Mouse (Mus musculus) yolk sac, embryonic 10.5 days (tissue): ENCODE measurements around the gene Klf15.
A peak's percentile ranks its signal among the peaks of the same experiment; 100 is the strongest.

ENCODE experiments used
- DNase-seq: peaks from one replicate; pipeline ENCODE4 v3.0.0-alpha.2; 2017; ENCODE audit warnings: low spot score

The Klf15 gene

GRCm38 (mm10) chr6:90462181-90462706 lies at the start of gene Klf15:
Gene Klf15, plus strand, starts transcription at chr6:90462576.
- peak; percentile 73 for DNase-seq

- peak; percentile 67 for DNase-seq
These were observed 39.8 kb upstream of the Klf15 start for GRCm38 (mm10) chr6:90422565-90422964.

GRCm38 (mm10) chr6:90425361-90425760 lies 37.0 kb upstream of the Klf15 start:
- DNase-seq: no peak

GRCm38 (mm10) chr6:90426003-90426402 lies 36.4 kb upstream of the Klf15 start:
- no peak for DNase-seq

- DNase-seq: peak; percentile 55
These were observed 33.9 kb upstream of the Klf15 start, which contains the start of gene Cfap100 for GRCm38 (mm10) chr6:90428380-90428974. Gene Cfap100, minus strand, starts transcription at chr6:90428797.

GRCm38 (mm10) chr6:90429911-90430310 lies 32.5 kb upstream of the Klf15 start:
- no peak for DNase-seq

GRCm38 (mm10) chr6:90431487-90431886 lies 30.9 kb upstream of the Klf15 start:
- no peak for DNase-seq

- DNase-seq: no peak
These were observed 27.7 kb upstream of the Klf15 start for GRCm38 (mm10) chr6:90434687-90435086.

GRCm38 (mm10) chr6:90435195-90435618 lies 27.2 kb upstream of the Klf15 start:
- DNase-seq: peak; percentile 53

GRCm38 (mm10) chr6:90436192-90436907 lies 26.0 kb upstream of the Klf15 start:
- no peak for DNase-seq

GRCm38 (mm10) chr6:90437041-90437440 lies 25.3 kb upstream of the Klf15 start:
- DNase-seq: no peak

- DNase-seq: no peak
These were observed 15.5 kb upstream of the Klf15 start for GRCm38 (mm10) chr6:90446883-90447282.

- DNase-seq: peak; percentile 62
These were observed 12.2 kb upstream of the Klf15 start for GRCm38 (mm10) chr6:90450179-90450578.

- no peak for DNase-seq
These were observed 11.7 kb upstream of the Klf15 start for GRCm38 (mm10) chr6:90450697-90451096.

GRCm38 (mm10) chr6:90451512-90451911 lies 10.9 kb upstream of the Klf15 start:
- no peak for DNase-seq

- no peak for DNase-seq
These were observed 9.8 kb upstream of the Klf15 start for GRCm38 (mm10) chr6:90452603-90453002.

GRCm38 (mm10) chr6:90453751-90454150 lies 8.6 kb upstream of the Klf15 start:
- no peak for DNase-seq

- DNase-seq: no peak
These were observed 5.0 kb upstream of the Klf15 start for GRCm38 (mm10) chr6:90457421-90457820.

GRCm38 (mm10) chr6:90461181-90461580 lies 1.2 kb upstream of the Klf15 start:
- DNase-seq: no peak

GRCm38 (mm10) chr6:90461771-90462170 lies 605 bp upstream of the Klf15 start:
- DNase-seq: no peak

GRCm38 (mm10) chr6:90462841-90463227 lies 458 bp downstream of the Klf15 start:
- peak; percentile 52 for DNase-seq

GRCm38 (mm10) chr6:90463228-90463862 lies 969 bp downstream of the Klf15 start:
- peak; percentile 92 for DNase-seq

- no peak for DNase-seq
These were observed 1.6 kb downstream of the Klf15 start for GRCm38 (mm10) chr6:90463890-90464421.
